Mouse (Mus musculus) lung, embryonic 14.5 days (tissue): Measurements from ENCODE around the gene Klhl3. TPM values are rescaled to one million over a fixed set of nuclear protein-coding genes. Genes with fewer than 3 reads are reported as not detected.

Experiments used
- ATAC-seq: fragments of 200-750 bp; cut with Nextera tagmentation; 2 replicates; pipeline ENCODE4 v1.8.0; 2017; ENCODE audit warnings: mild to moderate bottlenecking, moderate TSS enrichment, moderate library complexity; ENCODE audit not compliant: insufficient read depth
- DNase-seq: peaks from one replicate; pipeline ENCODE4 v3.0.0-alpha.2; 2015
- H3K27ac ChIP-seq: fragments of 300-500 bp; sonication (generic); 2 replicates; pipeline ENCODE4 v1.5.1; 2014; ENCODE audit warnings: low read depth, mild to moderate bottlenecking, moderate library complexity
- H3K27me3 ChIP-seq: fragments of 300-500 bp; sonication (generic); 2 replicates; pipeline ENCODE4 v1.6.1; 2014; ENCODE audit warnings: low read length, control low read depth; ENCODE audit not compliant: insufficient read depth
- H3K36me3 ChIP-seq: fragments of 300-500 bp; sonication (generic); 2 replicates; pipeline ENCODE4 v1.6.1; 2014; ENCODE audit warnings: control low read depth; ENCODE audit not compliant: insufficient read depth
- H3K4me1 ChIP-seq: fragments of 300-500 bp; sonication (generic); 2 replicates; pipeline ENCODE4 v1.6.1; 2014; ENCODE audit warnings: antibody characterized with exemption, control low read depth; ENCODE audit not compliant: insufficient read depth
- H3K4me2 ChIP-seq: fragments of 300-500 bp; sonication (generic); 2 replicates; pipeline ENCODE4 v1.6.1; 2014; ENCODE audit warnings: mild to moderate bottlenecking
- H3K4me3 ChIP-seq: fragments of 300-500 bp; sonication (generic); 2 replicates; pipeline ENCODE4 v1.5.1; 2014; ENCODE audit warnings: low read depth, low read length
- H3K9ac ChIP-seq: fragments of 300-500 bp; sonication (generic); 2 replicates; pipeline ENCODE4 v1.6.1; 2014
- H3K9me3 ChIP-seq: fragments of 300-500 bp; sonication (generic); 2 replicates; pipeline ENCODE4 v1.6.1; 2016; ENCODE audit warnings: low read depth, low read length, control low read depth
- CTCF ChIP-seq: IDR thresholded peaks from 2 replicates; pipeline ENCODE4 v1.5.1; 2016; ENCODE audit warnings: antibody characterized with exemption, low read depth
- WGBS: fragments of 180-500 bp; shearing (Covaris S2); extraction: QIAGEN DNeasy Blood & Tissue Kit; methylation state at CpG from one replicate; pipeline ENCODE4 v1.1.7; 2014; 5-methylcytosine and 5-hydroxymethylcytosine counted together
- microRNA counts: library from miRNA; unstranded; fragments of <30 nt; microRNA quantifications from one replicate; lab custom pipeline; 2016
- microRNA-seq: library from miRNA; unstranded; fragments of <30 nt; microRNA quantifications from one replicate; pipeline ENCODE4, GENCODE M21; 2016; ENCODE audit warnings: borderline number of aligned reads
- polyA plus RNA-seq: library from polyadenylated mRNA; unstranded; fragments of >200 nt; fragmentation: Nextera tagmentation; extraction: Ambion mirVana; gene quantifications from 2 replicates; pipeline ENCODE4 v1.2.1, GENCODE M21; 2014

The Klhl3 gene
- polyA plus RNA-seq, 1 experiment from 2014 or later = 3.9 TPM

- peak; percentile 38 for TF ChIP-seq CTCF
- no peak overlapping the region for H3K4me2 ChIP-seq
- 84% methylated on average over 6 of the region's 6 CpGs for WGBS
- no peaks in the 10 kb centered on the region for H3K36me3 ChIP-seq
- no peaks in the 10 kb centered on the region for H3K27me3 ChIP-seq
- DNase-seq (no peak), ATAC-seq (no peak)
- H3K9ac ChIP-seq = no peak overlapping the region
- H3K4me1 ChIP-seq = peaks cover 7% of the 10 kb centered on the region; the same call in 1 of the 2 replicates
- no peaks in the 10 kb centered on the region for H3K9me3 ChIP-seq
- H3K4me3 ChIP-seq = no peak overlapping the region
- no peak overlapping the region for H3K27ac ChIP-seq
Measured at GRCm38 (mm10) chr13:57977721-57978120, 135.7 kb downstream of the Klhl3 start.

GRCm38 (mm10) chr13:57965658-57966057 is 147.7 kb downstream of the Klhl3 start:
- Histone ChIP-seq H3K27me3 (no peaks in the 10 kb centered on the region), H3K36me3 (no peaks in the 10 kb centered on the region), H3K9ac (no peak overlapping the region), H3K9me3 (no peaks in the 10 kb centered on the region), H3K4me1 (no peaks in the 10 kb centered on the region), H3K4me2 (no peak overlapping the region), H3K27ac (no peak overlapping the region), H3K4me3 (no peak overlapping the region)
- no peak for ATAC-seq
- 83% methylated on average over 6 of the region's 6 CpGs for WGBS
- no peak for DNase-seq
- no peak for TF ChIP-seq CTCF

- WGBS = 61% methylated on average over 2 of the region's 2 CpGs
- Histone ChIP-seq H3K4me3 (no peak overlapping the region), H3K36me3 (no peaks in the 10 kb centered on the region), H3K4me1 (no peaks in the 10 kb centered on the region), H3K27ac (no peak overlapping the region), H3K4me2 (no peak overlapping the region), H3K27me3 (no peaks in the 10 kb centered on the region), H3K9me3 (no peaks in the 10 kb centered on the region), H3K9ac (no peak overlapping the region)
- DNase-seq (no peak), ATAC-seq (no peak)
- TF ChIP-seq CTCF = no peak
Measured at GRCm38 (mm10) chr13:57960254-57960653, 153.1 kb downstream of the Klhl3 start.

- no peak for TF ChIP-seq CTCF
- H3K4me3 ChIP-seq = no peak overlapping the region
- H3K4me2 ChIP-seq = no peak overlapping the region
- no peaks in the 10 kb centered on the region for H3K4me1 ChIP-seq
- DNase-seq (no peak), ATAC-seq (no peak)
- WGBS = 75% methylated on average over 5 of the region's 5 CpGs
- H3K27ac ChIP-seq = no peak overlapping the region
- no peaks in the 10 kb centered on the region for H3K9me3 ChIP-seq
- no peak overlapping the region for H3K9ac ChIP-seq
- H3K36me3 ChIP-seq = no peaks in the 10 kb centered on the region
- H3K27me3 ChIP-seq = no peaks in the 10 kb centered on the region
Measured at GRCm38 (mm10) chr13:57959806-57960205, 153.6 kb downstream of the Klhl3 start.

MicroRNAs encoded within 50 kb of the gene (microRNA counts, 519-probe panel; counts per million panel counts)
- microRNA mmu-miR-874 (lab: Ali Mortazavi, UCI) = 30.5 counts per million

Small RNAs within 50 kb of the gene (microRNA-seq; reads per million reads assigned to microRNA genes)
- gene Mir874 = 231 reads per million, percentile 59 among the genes with 10 or more reads in this experiment

Other genes with a start within 250 kb of the Klhl3 start
- gene Spock1, start 205.3 kb downstream of the Klhl3 start, polyA plus RNA-seq = 0.09 TPM in 1 of 2 replicates, not detected in the other
- gene Hnrnpa0, start 15.0 kb upstream of the Klhl3 start, polyA plus RNA-seq = 46.5 and 51.7 TPM in 2 replicates
- 29.7 and 30.9 TPM in 2 replicates for gene Idnk, start 44.1 kb upstream of the Klhl3 start, polyA plus RNA-seq
- gene Ubqln1, start 102.1 kb upstream of the Klhl3 start, polyA plus RNA-seq = 98.6 and 107 TPM in 2 replicates
- 19.2 and 22.2 TPM in 2 replicates for gene Gkap1, start 162.1 kb upstream of the Klhl3 start, polyA plus RNA-seq
- gene Kif27, start 245.5 kb upstream of the Klhl3 start, polyA plus RNA-seq = 0.61 and 0.82 TPM in 2 replicates